Mouse (Mus musculus) cerebellum, postnatal 10 days (tissue): ENCODE data around the gene Mrpl12.
"Not testable (repeated sequence)": the region's sequence is repeated elsewhere in the genome, so short reads cannot be mapped to it uniquely, and the experiment has no call there.

Source experiments
- DNase-seq, 2 experiments: peaks; one replicate each; pipeline ENCODE4 v3.0.0; 2021; ENCODE audit warnings: mixed read lengths in 2 of 2

The Mrpl12 gene

DNA sequence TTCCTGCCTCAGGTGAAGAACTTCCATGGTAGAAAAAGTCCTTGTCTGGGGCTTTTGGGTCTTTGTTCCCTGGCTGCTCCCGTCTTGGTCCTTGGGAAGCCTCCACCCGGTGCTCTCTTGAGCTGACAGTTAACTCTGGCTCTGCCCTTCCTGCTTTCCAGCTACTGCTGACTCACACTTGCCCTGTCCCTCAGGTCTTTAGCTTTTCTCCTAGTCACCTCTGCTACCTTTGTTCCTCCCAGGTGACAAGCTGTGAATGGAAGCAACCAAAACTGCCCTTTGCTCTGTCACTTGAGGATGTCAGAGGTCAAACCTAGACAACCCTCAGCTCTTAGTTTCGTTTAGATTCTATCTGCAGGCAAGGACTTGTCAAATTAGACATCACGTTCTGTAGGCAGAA is 25.5 kb downstream of the Mrpl12 start:
- DNase-seq: no peak

DNA sequence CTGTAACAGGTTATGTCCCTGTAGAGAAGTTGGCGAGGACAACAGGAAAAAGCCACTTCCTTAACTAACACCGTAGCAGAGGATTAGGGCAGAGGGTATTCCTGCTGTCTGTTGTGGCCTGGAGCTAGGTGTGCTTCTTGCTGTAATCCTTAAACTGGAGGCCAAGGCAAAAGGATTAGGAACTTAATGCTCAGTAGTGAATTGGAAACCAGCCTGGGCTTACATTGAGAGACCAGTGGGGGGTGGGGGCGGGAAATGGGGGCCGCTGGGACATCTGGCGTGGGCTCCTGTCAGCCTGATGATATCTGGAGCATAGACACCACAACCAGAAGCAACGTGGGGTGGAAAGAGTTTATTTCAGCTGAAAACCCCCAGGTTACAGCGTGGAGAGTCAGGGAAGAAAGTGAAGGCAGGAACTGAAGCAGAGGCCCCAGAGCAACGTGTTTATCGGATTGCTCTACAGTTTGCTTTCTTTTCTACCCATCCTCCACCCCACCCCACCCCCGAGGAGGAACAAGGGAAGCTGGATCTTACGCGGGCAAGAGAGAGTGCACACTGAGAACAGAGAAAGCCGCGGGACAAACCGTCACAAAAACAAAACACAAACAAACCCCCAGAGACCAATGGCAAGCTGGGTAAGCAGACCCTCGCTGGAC is 26.1 kb downstream of the Mrpl12 start:
- DNase-seq: no peak

DNA sequence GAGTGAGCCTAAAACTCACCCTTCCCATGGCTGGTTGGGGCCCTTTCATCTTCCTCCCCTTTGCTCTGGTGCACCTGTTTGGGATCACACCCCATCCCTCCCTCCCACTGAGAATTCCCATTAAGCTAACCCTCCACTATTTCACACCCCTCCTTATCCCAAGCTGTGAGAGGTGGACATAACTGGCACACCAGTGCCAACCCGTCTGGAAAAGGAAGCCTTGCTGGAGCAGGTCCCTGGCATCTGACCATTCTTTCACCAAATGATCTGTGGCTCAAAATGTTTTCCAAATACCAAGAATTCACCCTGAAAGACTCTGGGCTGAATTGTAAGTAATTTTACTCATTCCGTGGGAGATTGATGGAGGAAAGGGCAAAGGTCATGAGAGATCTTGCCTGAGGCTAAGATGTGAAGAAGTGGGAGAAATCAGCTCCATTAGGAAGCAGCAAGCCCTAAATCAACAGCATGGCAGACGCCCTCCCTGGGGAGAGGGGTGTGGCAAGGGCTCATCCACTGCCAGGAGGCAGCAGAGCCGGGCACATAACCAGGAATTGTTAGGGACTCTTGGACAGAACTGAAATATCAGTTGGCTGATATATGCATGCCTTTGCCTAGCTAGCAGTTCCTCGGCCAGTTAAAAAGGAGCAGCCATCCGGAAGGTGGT is 28.5 kb downstream of the Mrpl12 start:
- DNase-seq: peak; percentile 83 to 88

DNA sequence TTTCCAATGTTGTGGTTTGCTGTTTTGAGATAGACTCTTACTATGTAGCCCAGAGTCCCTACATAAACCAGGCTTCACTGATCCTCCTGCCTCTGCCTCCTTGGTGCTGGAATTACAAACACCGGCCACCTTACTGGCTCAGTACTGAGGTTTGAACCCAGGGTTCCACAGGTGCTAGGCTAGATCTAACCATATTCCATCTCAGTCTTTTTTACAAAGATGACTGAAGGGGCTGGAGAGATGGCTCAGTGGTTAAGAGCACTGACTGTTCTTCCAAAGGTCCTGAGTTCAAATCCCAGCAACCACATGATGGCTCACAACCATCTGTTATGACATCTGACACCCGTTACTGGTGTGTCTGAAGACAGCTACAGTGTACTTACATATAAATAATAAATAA is 29.8 kb downstream of the Mrpl12 start:
- DNase-seq: not testable (repeated sequence)

DNA sequence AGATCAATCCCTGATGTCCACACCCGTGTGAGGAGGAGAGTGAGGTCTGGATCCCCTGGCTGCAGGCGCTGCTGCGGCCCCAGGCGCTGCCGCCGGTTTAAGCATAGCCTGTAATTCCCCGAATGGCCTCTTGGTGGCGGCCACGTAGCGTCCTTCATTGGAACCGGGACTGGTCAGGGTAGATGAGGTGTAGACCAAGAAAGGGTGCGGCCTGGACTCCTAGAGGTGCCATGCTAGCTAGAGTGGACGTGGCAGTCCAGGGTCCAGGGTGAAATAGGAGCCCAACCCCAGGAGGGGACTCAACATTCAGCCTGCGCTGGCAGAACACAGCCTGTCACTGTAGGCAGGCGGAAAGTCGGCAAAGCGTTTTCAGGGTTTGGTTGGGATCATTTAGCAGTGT is 31.2 kb downstream of the Mrpl12 start:
- peak; percentile 95 to 97 for DNase-seq

DNA sequence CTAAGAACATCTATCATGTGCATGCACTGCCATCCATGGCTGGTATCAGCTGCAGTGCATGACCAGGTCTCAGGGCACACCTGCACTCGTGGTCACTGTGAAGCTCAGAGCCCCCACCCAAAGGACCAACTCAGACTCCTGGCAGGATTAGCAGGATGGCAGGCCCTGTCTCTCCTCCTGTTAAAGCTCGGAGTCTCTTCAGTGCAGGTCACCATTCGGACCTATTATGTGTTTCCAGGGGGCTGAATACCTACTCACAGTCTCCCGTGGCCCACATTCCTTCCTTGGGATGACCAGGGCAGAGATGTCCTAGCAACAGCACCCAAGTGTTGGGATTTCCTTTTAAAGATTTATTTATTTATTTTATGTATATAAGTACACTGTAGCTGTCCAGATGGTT is 32.7 kb downstream of the Mrpl12 start:
- DNase-seq: no peak

DNA sequence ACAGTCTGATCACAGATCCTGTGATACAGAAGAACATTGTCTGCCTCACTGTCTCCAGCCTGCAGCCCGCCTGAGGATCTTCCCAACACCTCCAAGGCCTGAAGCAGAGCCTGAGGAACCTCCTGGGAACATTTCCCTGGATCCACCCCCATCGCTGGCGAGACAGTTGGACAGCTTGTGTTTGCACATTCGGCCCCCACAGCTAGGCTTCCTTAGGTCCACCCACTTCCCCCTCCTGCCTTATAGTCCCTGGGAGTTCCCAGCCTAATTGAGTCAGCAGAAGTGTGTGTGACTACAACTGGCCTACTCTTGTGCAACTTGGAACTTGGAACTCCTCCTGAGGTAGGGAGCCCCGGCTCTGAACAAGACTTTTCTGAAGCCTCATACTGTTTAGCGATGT is 33.6 kb downstream of the Mrpl12 start:
- DNase-seq: no peak

DNA sequence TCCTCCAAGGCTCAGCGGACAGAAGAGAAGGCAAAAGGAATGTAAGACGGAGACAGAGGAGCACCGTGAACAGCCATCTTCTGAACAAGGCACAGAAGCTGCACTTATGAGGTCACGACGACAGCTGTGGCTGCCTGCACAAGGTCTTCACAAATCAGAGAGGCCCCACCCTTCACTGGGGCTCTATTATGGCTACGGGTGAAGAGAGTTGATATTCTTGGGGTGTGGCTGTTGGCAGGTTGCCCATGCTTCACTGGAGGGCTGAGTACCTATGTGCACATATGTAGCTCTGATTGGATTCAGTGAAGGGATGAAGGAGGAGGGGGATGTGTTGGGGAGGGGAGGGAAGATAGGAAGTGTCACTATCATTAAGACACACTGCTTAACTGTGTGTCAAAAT is 34.1 kb downstream of the Mrpl12 start:
- DNase-seq: no peak

DNA sequence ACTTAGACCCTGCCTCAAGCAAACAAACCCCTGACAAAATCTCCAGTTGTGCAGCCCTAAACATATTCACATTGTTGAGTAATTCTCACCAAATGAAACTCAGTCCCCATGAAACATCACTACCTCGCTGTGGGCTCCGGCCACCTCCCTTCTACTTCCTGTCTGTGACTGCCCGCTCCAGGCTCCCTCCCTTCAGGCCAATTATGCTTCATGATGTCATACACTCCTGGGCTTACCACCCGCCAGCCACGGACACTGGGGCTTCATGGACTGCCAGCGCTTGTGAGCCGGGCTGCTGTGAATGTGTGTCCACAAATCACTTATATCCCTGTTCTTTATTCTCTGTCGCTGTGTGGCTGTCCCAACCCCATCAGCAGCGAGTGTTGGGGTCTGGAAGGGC is 35.3 kb downstream of the Mrpl12 start:
- peak in 1 of 2 experiments; percentile 35 for DNase-seq

DNA sequence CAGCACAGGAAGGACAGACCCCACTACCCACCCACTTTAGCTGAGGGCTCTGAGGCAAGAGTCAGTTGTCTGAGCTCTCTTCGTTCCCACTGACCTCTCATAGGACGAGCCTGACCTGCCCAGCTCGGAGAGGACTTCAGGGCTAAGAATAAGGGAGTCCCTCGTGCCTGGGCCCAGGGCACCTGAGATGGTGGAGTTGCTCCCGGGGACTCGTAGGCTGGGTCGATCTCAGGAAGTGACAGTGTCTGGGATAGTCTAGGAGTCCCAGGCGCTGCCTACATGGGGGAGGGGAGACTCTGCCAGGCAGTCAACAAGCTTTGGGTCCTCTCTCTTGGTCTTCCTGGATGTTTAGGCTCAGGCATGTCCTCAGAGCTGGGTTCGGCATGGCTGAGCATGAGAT is 36.1 kb downstream of the Mrpl12 start:
- peak in 1 of 2 experiments; percentile 27 for DNase-seq

DNA sequence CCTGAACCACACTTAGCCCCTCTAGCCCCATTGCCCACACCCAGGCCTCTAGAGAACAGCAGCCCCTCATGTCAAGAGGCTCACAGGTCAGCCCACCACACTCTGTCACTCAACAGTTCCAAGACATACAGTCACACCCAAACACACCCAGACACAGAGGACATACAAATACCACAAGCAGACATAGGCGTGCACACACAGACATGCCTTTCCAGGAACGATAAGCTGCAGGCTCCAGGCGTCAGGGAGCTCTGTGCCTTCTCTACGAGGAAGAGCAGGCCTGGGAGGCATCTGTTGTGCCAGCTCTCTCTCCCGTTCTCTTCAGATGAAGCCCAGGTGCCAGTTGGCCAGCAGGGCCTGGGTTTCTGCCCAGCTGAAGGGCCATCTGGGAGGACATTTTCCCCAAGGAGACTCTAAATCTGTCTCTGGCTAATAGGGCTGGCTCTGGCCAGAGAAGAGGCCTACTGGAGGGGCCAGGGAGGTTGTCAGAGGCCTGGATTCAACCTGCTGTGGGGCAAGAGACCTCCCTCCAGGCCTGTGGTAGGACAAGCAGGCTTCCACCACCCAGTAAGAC is 36.6 kb downstream of the Mrpl12 start:
- peak; percentile 92 to 93 for DNase-seq

DNA sequence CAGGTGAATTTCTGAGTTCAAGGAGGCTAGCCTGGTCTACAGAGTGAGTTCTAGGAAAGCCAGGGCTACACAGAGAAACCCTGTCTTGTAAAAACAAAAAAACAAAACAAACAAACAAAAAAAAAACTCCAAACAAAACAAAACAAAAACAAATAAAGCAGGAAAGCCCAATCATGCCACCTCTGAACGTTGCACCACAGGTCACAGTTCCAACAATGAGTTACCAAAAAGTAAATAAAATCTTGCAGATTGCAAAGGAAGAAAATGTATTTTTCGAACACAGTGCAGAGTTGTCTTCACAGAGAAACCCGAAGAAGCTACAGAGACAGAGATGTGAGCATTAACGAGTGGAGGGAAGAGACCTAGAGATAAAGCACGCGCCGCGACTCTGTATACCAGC is 38.2 kb downstream of the Mrpl12 start:
- DNase-seq: no peak

DNA sequence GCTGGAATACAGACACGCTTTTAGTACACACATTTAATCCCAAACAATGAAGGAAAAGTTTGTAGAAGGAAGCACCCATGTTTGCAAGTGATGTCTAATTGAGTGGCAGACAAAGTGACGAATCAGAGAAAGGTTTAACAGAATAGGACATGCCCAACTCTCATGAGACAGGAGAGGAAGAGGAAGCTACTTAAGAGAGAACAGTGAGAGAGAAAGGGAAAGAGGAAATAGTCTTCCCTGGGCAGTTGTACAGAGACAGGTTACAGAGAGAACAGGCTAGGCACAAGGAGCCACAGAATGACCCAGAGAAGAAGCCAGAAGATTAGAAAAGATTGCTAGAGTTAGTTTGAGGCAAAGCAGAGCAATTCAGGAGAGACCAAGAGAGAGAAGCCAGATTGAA is 41.5 kb downstream of the Mrpl12 start:
- DNase-seq: no peak

DNA sequence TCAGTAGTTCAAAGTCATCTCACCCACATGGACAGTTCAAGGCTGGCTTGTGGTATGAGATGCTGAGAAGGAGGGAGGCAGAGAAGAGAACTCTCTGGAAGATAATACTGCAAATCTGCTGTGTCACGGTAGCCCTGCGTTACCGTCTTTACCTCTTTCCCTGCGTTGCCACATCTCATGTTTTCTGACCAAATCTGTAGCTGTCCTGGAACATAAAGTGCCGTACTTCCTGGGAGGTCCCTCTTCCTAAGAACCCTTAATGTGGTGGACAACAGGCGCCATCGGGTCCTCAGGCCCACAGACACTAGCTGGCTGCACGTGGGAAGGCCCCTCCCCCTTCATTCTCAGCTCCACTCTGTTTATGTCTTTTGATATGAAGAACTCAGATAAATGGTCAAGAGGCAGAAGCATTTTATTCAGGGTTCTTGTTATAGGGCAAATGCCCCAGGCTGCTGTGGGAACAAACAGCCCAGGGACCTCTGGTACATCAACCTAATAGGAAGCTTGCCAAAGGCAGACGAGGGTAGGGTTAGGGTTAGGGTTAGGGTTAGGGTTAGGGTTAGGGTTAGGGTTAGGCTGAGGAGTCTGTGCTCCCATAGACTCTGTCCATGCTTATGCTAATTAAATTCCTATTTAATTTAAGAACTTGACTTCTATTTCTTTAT is 43.4 kb downstream of the Mrpl12 start:
- DNase-seq: no peak

DNA sequence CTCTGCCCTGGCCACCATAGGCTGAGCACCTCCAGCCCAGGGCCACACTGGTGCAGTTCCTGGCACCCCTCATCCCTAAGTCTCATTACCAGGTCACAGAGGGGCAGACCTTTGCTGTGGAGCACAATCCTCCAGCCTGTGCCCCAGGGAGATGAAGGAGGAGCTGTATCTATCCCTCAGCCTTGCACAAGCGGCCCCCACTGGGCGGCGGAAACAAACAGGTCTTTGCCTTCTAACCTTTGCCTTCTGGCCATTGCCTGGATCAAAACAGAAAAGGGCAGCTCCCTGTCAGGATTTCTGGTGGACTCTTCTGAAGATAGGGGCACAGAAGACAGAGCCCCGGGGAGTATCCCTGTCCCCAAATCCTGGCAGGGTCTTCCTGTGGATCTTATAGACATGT is 44.5 kb downstream of the Mrpl12 start:
- DNase-seq: no peak

DNA sequence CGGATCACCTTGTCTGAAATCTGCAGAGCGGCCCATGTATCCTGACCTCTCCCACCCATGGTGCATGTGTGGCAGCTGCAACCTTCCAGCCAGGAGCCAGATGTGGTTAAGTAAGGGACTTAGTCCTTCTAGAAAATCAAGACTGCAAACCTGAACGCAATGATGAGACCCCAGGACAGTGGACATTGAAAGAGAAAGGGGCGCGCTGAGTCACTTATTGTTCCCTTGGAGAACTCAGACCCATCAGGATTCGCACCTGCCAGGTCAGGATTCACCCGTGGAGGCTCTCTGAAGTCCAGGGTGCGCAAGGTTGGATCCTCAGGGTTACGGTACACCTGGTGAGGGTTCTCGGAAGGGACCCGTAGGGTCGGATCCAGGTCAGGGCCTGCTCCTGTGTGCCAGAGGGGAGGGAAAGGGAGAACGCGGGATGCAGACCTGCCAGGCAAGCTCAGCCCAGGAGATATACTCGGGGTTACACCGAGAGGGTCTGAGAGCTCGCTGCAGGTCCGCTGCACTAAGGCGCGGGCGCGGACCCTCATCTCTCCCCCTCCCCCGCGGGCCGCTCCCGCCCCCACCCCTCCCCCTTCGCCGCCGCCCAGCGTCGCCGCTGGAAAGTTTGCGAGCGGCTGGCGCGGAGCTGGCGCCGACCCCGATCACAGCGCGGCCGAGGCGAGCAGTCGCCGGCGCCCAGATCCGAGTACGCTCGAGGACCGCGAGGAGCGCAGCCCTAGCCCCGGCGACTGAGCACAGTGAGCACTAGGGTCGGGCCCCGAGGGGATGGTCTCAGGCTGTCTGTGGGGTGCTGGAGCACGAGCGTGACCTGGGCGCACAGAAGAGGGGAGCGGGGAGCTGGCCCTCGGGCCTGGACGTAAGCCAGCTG is 45.9 kb downstream of the Mrpl12 start, which contains the start of gene Gcgr:
Gene Gcgr, plus strand, starts transcription at position 615 of the 880 bp plus-strand sequence.
- DNase-seq: peak; percentile 58 to 61

DNA sequence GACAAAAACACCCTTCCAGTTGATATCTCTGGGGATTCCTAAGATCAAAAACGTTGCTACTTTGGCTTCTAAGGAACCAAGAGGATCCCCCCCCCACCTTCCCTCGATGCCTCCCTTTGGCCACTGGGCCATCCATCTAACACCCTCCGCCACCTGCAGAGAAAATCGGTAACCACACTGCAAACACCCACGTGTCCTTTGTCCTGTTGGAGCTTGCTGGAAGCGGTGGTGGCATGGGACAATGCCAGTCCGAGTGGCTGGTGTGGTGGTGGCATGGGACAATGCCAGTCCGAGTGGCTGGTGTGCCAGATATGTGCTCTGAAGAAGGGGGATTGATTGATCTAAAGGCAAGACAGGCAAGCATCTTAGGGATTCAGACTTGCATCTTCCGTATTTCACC is 47.2 kb downstream of the Mrpl12 start:
- DNase-seq: peak; percentile 37 to 45

DNA sequence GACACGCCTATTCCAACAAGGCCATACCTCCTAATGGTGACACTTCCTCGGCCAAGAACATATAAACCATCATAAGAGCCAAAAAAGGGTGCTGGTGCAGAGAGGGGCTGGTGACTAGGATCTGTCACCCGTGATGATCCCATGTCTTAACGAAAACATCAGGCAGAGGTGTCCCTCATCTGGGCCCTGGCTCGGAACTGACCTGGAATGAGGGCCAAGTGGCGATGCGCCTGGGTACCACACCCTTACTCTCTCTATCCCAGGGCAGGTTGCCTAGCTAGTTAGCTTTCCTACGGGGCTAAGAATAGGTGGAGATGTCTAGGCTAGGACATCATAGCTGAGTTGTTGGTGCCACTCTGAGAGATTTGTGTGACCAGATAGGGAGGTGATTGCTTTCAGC is 49.7 kb downstream of the Mrpl12 start:
- no peak for DNase-seq

DNA sequence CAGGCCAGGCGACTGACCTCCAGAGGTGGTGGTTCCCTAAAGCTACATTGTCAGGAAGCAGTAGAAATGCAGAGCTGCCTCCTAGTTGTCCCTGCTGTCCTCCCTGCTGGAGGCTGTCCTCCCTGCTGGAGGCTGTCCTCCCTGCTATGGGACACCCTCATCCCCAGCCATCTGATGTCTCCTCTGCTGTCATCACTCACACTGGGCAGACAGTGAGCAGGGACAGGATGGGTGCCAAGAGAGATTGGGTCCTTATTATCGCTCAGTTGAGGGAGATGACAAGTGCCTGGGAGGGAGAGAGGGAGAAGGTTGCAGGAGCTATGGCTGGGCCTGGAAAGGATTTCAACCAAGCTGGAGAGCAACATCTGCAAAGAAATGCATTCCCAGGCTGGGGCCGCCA is 50.7 kb downstream of the Mrpl12 start:
- no peak for DNase-seq

DNA sequence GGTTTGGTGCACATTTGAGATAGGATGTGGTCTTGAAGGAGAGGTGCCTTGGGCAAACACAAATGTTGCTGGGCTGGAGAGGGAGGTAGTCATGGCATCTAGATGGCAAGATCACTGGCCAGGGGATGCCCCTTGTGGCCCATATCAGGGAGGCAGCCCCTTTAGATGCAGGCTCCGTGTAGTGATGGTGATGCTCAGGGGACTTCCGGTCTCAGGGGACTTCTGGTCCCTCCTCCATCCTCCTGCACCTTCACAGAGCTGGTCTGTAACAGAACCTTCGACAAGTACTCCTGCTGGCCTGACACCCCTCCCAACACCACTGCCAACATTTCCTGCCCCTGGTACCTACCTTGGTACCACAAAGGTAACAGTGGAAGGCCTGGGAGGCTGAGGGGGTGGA is 51.4 kb downstream of the Mrpl12 start:
- no peak for DNase-seq

DNA sequence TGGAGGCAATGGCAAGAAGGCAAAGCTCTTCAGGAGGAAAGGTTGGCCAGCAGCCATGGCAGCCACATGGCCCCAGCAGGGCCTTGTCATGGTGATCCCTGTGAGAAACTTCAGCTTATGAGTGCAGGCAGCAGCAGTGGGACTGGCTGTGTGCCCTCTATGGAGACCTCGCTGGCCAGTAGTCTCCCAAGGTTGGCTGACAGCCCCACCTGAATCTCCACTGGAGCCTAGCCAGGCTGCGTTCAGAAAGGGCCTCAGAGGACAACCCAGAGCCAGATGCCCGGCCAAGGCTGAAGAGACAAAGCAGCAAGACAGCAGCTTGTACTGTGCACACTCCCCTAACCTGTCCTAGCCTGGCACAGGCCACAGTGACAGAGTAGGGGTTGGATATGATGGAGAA is 54.1 kb downstream of the Mrpl12 start:
- DNase-seq: peak; percentile 94
